Comparison of ENCODE assay signal across 8 mouse cellular contexts in genomic region chr1:58562455-58562854, GRCm38 (mm10). TPM values are rescaled to one million over a fixed set of nuclear protein-coding genes. Genes with fewer than 3 reads are reported as not detected.
DNase-seq lines count a peak whose midpoint lies in the region; ATAC-seq and TF ChIP-seq lines count a peak whose summit lies in the region.

No protein-coding gene starts in this region.

- peaks cover 4% of the 10 kb centered on the region; the same call in 1 of the 2 replicates for H3K36me3 ChIP-seq in heart, postnatal 0 days (replicated peaks; ENCODE audit: control insufficient read depth, insufficient read depth, low read length)

- H3K27ac ChIP-seq in heart, postnatal 0 days (ENCODE audit: low read depth) = no peak overlapping the region

- H3K4me2 ChIP-seq in heart, postnatal 0 days (ENCODE audit: low read depth, low read length) = no peak overlapping the region

- peak; percentile 46 for TF ChIP-seq CTCF in heart, postnatal 0 days (IDR thresholded peaks at IDR 0.05; ENCODE audit: low read depth)
- TF ChIP-seq CTCF in Patski (IDR thresholded peaks at IDR 0.05) = peak; percentile 68

- 90% methylated on average over 1 of the region's 1 CpGs for WGBS in heart, postnatal 0 days

- POLR2A ChIA-PET in Patski (lab: Charles Lee) = no interaction called here

- no peak for DNase-seq in heart, postnatal 0 days (ENCODE audit: low spot score)
- DNase-seq in heart, adult 11 months = no peak
- peak; percentile 67 for DNase-seq in 3T3-L1 (ENCODE audit: low read depth, low spot score)
- no peak for DNase-seq in Patski (ENCODE audit: low read depth, low spot score)
- DNase-seq in cerebellum, postnatal 14 days = peak; percentile 56 to 85
- peak; percentile 47 to 77 for DNase-seq in kidney, postnatal 25 days
- peak; percentile 56 for DNase-seq in retina, embryonic 14.5 days (ENCODE audit: low spot score)
- DNase-seq in frontal cortex, postnatal 36 days (ENCODE audit: low spot score in 2 of 2) = no peak

- H3K4me3 ChIP-seq in heart, postnatal 0 days (ENCODE audit: low read depth, low read length) = no peak overlapping the region

- no peaks in the 10 kb centered on the region for H3K9me3 ChIP-seq in heart, postnatal 0 days (replicated peaks; ENCODE audit: control insufficient read depth, low read length)

- H3K27me3 ChIP-seq in heart, postnatal 0 days (ENCODE audit: control insufficient read depth, insufficient read depth, low read length) = no peaks in the 10 kb centered on the region
- no peaks in the 10 kb centered on the region for H3K27me3 ChIP-seq in Patski

- CTCF ChIA-PET in Patski (lab: Charles Lee) = interaction anchor here (1.0 to 2.2 kb wide), 3 partner anchors 10 to 21 kb away, joined by 4 to 6 read pairs (median 5); no protein-coding TSS in a partner anchor

- H3K4me1 ChIP-seq in heart, postnatal 0 days (ENCODE audit: control insufficient read depth, insufficient read depth) = no peaks in the 10 kb centered on the region

- TF ChIP-seq EP300 in heart, postnatal 0 days (IDR thresholded peaks at IDR 0.05; ENCODE audit: low read depth) = no peak

- ATAC-seq in heart, postnatal 0 days (ENCODE audit: insufficient read depth, low read depth) = no peak
- no peak for ATAC-seq in Patski

- no peak overlapping the region for H3K9ac ChIP-seq in heart, postnatal 0 days (replicated peaks; ENCODE audit: low read depth, low read length)

- in situ Hi-C loops in Patski (cut with MboI; ENCODE audit: low pct_unique_long_range_greater_than_20kb) = no loop called here

RNA-seq across cellular contexts. Expression of gene Fam126b, which starts 23.7 kb away (rescaled TPM):
- 5.1 and 5.7 TPM in 2 replicates for total RNA-seq in heart, postnatal 0 days (2014; rRNA removed; ENCODE audit: low replicate concordance)
- 3.0 and 3.1 TPM in 2 replicates for polyA plus RNA-seq in heart, postnatal 0 days (2015; fragmentation: Nextera tagmentation; extraction: Ambion mirVana)
- 7.0 TPM for polyA plus RNA-seq in Patski (2021)

RNA-seq across cellular contexts. Expression of gene Ndufb3, which starts 23.7 kb away (rescaled TPM):
- 78.1 and 132 TPM in 2 replicates for total RNA-seq in heart, postnatal 0 days (2014; rRNA removed; ENCODE audit: low replicate concordance)
- polyA plus RNA-seq in heart, postnatal 0 days (2015; fragmentation: Nextera tagmentation; extraction: Ambion mirVana) = 432 and 454 TPM in 2 replicates
- polyA plus RNA-seq in Patski (2021) = 159 TPM

RNA-seq across cellular contexts. Expression of gene Orc2, which starts 57.5 kb away (rescaled TPM):
- 13.4 and 58.9 TPM in 2 replicates for total RNA-seq in heart, postnatal 0 days (2014; rRNA removed; ENCODE audit: low replicate concordance)
- polyA plus RNA-seq in heart, postnatal 0 days (2015; fragmentation: Nextera tagmentation; extraction: Ambion mirVana) = 12.6 and 12.8 TPM in 2 replicates
- 31.8 TPM for polyA plus RNA-seq in Patski (2021)

Comparison
In these comparisons a context has a peak if more than half of its experiments do, and no peak if none do; other contexts are left out.
1. DNase-seq: peak in 3T3-L1 (single experiment), cerebellum, postnatal 14 days (2 of 2), kidney, postnatal 25 days (2 of 2) and retina, embryonic 14.5 days (single experiment); none in heart, postnatal 0 days (single experiment), heart, adult 11 months (single experiment), Patski (single experiment) and frontal cortex, postnatal 36 days (0 of 2).